Mouse (Mus musculus) olfactory bulb, adult 2 months (tissue): Measurements from ENCODE around the gene Tctex1d4.
A peak's percentile ranks its signal among the peaks of the same experiment; 100 is the strongest.

ENCODE experiments used
- CTCF ChIP-seq: fragments of 200-500 bp; IDR thresholded peaks from 2 replicates; pipeline ENCODE4 v1.5.1; 2012; ENCODE audit warnings: low read depth, mild to moderate bottlenecking, low read length, moderate library complexity; ENCODE audit not compliant: insufficient read depth
- POLR2A ChIP-seq: fragments of 200-500 bp; IDR thresholded peaks from 2 replicates; pipeline ENCODE4 v1.6.1; 2012; ENCODE audit warnings: mild to moderate bottlenecking, low read depth, low read length, moderate library complexity; ENCODE audit not compliant: insufficient read depth

DNA sequence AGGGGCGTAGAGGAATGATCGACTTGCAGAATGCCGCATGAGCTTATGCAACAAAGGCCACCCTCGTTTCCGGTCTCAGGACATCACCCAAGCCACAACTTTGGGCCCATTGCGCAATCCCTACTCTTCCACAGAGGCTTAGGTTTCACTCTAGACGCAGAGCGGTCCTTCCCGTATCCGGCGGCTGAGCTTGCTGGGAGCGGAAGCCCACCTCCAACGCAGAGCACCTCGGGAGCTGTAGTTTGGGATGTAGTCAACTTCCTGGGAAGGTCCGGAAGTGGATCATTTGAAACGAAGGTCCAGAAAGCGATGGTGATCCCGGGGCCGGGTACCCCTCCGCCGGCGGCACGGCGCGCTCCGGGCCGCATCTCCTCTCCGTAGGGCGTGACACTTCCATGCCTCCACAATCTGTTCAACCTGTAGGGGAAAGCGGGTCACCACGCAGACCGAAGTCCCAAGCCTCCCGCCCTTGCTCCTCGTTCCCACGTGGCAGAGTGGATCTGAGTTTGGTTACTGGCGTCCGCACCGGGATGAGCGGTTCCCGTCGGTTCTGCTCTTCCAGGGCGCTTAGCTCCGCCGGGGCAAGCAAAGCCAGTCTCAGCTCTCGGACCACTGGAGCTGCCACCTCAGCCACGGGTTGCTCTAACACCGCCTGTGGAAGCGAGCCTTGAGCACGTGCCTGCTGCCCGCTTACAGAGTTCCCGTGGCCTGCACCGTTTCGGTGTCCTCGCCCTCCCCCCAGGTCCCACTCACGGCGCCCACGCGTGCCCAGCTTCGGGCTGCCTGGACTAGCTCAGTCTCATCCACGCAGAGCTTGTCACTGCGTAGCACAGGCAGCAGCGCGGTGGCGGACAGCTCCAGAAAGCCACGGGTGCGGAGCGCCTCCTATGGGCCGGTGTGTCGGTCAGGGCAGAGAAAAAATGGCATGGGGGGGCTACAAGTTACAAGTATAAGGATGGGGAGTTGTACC lies 5.9 kb upstream of the Tctex1d4 start:
- TF ChIP-seq CTCF = peak; percentile 81
- peak; percentile 57 for TF ChIP-seq POLR2A
